Mouse (Mus musculus) spleen, adult 18-20 months (tissue): ENCODE measurements at regions not wholly inside any gene's neighbourhood (a gene's known extent, or its start where the extent isn't known, plus 50 kb on each side); places are given as distances from the start of the nearest gene placed in this dataset.

Experiments used
- DNase-seq, 2 experiments: peaks; one replicate each; pipeline ENCODE4 v3.0.0; 2022; ENCODE audit warnings: mixed read lengths in 2 of 2

- no peak for DNase-seq
These were observed 187.0 kb upstream of the Mgmt start for GRCm38 (mm10) chr7:136707200-136708003.

DNA sequence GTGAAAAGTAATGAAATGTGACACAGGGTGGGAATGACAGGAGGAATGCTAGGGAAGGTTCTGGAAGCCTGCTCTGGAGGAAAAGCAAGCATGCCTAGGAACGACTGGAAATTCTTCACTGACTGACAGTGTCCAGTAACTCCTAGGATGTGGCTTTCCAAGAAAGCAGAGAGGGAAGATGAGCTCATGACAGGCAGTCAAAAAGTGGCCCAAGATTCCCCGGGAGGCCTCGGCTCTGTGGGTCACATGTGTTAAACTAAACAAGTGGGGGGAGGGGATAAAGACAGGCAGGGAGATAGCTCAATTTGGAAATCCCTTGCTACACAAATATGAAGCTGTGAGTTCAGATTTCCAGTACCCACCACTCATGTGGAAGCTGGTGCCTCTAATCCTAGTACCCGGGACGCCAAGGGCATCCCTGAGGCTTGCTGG lies 186.4 kb upstream of the Mgmt start:
- no peak for DNase-seq

DNA sequence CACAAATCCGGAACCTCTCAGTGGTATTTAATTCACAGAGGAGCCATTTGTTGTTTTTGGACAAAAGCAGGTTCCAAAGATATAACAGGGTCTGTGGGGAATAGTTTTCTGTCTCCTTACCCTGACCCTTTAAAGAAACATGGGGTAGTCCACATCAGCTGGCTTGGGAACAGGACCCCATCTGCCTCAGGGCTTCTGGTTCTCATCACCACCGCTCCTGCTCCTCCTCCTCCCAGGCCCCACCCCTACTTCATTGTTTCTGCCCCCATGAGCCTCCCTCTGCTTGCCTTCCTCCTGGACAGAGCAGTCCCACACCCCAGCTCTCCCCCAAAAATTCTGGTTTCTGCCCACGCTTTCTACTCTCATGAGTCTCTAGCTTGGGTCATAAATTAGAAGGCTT lies 183.8 kb upstream of the Mgmt start:
- DNase-seq: no peak

GRCm38 (mm10) chr7:136712962-136713640 lies 181.3 kb upstream of the Mgmt start:
- no peak for DNase-seq

DNA sequence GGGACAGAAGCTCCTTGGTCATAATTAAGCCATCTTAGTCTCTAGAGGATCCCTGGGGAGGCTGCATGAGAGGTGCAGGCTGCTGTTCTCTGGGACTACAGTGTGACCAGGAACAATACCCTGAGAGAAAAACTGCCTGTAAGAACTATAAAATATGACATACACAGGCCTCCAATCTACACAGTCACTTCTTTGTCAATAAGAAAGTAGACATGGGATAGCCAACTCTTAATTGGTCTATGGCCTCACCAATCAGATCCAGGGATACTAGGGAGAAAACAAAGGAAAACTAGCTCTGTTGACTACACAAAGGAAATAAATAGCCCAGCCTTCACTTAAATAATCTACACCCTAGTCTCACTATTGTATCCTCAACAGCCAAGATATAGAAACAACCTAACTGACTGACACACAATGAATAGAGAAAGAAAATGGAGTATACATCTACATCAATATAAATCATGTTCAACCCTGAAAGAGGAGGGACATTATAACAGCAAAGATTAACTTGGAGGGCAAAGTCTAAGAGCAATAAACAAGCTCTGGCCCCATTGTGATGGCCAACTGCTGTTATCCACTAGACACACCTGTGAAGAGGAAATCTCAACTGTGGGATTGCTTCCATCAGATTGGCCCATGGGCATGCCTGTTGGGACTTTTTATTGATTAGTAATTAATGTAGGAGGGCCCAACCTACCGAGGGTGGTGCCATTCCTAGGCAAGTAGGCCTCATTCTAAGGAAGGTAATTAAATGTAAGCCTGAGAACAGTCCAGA lies 166.6 kb upstream of the Mgmt start:
- no peak for DNase-seq

DNA sequence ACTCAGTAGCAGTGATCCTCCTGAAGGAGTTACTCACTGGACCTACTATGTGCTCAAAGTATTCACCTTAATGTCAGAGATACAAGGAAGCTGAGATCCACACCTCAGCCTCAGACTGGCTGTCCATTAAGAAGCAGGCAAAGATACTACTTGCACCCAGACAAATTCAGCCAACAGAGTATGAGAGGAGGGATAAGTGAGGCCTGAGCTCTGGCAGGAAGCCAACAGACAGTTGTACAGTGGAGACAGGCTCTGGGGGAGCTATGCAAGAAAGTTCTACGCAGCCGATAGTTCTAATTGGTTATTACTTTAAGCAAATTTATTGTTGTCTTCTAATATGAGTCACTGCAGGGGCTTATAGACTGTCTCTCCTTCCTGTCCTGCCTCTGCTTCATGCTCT lies 152.2 kb upstream of the Mgmt start:
- no peak for DNase-seq

GRCm38 (mm10) chr7:136745412-136745811 lies 149.0 kb upstream of the Mgmt start:
- no peak for DNase-seq

DNA sequence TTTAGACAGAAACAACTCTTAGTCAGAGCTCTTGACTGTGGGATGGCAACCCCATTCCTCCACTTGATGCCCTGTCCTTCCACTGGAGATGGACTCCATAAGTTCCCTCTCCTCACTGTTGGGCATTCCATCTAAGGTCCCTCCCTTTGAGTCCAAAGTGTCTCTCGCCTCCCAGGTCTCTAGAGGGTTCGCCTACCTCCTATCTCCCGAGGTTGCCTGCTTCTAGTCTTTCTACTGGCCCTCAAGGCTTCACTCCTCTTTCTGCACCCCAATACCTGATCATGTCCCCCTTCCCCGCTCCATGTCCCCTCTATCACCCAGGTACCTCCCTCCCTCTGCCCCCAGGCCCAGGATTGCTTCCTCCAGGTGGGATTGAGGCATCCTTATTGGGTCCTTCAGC lies 142.9 kb upstream of the Mgmt start:
- no peak for DNase-seq

DNA sequence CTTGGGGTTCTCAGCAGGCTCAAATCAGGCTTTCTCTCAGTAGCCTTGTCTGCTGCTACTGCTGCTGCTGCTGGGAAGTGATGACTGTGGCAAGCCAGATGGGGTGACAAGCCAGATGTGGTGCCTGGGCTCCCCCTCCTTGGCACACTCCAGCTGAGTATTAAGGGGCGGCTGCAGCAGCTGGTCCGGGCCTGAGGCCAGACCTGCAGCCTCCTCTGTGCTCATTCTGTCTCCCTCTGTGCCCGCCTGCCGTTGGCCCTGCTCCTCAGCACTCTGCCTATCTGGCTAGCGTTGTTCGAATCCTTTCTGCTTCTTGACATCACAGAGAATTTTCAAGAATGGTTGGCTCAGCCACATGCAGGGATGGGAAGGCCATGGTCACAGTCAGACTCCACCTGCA lies 139.6 kb upstream of the Mgmt start:
- DNase-seq: no peak

DNA sequence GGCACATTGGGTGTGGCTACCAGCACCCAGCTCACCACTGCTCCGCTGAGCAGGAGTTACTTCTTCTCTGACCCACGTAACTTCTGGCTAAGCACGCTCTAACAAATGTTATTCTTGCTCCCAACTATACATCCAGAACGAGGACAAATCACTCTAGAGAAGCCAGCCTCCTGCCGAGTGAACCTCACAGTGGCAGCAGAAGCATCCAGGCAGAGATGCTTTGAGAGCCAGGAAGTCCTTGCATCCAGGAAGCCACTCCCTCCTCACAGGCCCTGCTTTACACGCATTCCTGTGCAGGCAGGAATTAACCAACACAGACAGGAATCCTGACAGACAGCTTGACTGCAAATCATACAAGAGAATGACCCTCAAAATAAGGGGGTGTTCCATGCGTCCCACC lies 129.4 kb upstream of the Mgmt start:
- DNase-seq: no peak

GRCm38 (mm10) chr7:136767231-136767630 lies 127.2 kb upstream of the Mgmt start:
- no peak for DNase-seq

GRCm38 (mm10) chr7:136780708-136781107 lies 113.7 kb upstream of the Mgmt start:
- no peak for DNase-seq

- no peak for DNase-seq
These were observed 103.3 kb upstream of the Mgmt start for GRCm38 (mm10) chr7:136791162-136791561.

- DNase-seq: no peak
These were observed 102.3 kb upstream of the Mgmt start for GRCm38 (mm10) chr7:136792131-136792530.

DNA sequence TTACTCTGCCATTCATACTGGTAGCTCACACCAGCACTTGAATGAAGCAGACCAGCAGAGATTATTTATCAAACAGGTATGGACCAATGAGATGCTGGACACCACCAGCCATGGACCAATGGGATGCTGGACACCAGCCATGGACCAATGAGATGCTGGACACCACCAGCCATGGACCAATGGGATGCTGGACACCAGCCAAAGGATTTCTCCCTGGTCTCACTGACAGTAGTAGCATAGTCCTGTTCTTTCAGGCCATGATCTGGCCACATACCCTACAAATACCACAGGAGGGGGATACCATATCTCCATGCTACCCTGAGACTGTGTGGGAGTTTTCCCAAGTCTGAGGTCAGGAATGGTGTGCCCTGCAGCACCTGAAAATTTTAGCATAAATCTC lies 98.0 kb upstream of the Mgmt start:
- DNase-seq: no peak

DNA sequence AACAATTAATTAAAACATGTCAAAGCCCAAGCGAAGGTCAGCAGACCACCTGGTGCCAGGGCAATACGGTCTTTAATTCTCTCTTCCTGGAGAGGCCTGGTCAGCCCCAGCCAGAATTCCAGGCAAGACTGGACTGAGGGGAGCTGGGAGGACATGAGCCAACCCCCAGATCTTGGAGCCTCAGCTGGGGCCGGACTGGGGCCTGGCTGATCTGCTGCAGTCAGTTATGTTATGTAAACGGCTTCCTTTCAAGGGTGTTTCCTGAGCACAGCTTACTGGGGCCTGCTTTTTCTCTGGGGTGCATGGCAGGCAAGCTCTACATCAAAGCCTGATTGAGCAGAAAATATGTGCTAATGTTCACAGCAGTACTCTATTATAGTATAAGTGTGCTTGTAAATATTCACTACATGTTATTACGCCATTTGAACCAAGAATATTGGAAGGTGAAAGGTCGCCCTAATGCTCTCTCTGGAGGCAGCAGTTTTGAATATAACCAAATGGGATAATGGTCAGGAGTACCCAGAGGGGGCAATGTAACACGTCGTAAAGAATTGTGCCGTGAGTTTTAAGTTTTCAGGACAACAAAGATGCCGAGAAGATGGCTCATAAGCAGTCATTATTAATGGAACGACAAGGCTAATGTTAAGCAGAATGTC lies 96.5 kb upstream of the Mgmt start:
- DNase-seq: no peak

- no peak for DNase-seq
These were observed 95.8 kb upstream of the Mgmt start for GRCm38 (mm10) chr7:136798605-136799004.

DNA sequence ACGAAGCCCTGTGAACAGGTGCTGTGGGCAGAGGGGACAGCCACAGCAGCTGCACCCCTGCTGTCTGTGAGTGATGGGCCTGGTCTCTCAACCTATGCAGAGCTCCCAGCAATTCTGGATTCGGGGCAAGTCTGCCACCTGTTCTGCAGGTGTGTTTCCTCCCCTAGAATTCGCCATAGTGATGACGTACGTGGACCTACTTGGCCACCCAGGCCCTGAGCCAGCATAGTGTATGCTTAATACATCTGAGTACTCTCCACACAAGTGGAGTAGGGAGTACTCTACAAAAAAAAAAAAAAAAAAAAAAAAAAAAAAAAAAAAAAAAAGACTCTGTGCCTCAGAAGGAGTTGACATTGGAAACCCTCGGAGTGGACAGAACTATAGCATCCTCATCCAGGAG lies 87.3 kb upstream of the Mgmt start:
- DNase-seq: no peak

- no peak for DNase-seq
These were observed 86.4 kb upstream of the Mgmt start for GRCm38 (mm10) chr7:136807968-136808367.

DNA sequence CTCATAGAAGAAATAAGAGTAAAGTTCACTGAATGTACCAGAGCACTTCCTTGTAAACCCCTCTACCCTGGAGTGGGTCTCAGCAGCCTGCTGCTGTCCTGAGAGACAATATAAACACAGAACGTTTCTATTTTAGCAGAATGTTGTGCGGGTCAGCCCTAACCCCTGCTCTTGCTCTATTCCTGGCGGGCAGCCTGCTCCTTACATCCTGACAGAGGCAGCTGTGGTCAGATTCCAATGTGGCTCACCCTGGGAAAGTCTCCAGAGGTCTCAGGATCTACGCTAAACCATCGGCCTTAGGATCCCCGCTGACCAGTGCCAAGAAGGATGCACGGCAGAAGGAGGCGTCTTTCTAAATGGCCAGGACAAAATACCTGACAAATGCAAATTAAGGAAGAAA lies 84.8 kb upstream of the Mgmt start:
- DNase-seq: no peak

DNA sequence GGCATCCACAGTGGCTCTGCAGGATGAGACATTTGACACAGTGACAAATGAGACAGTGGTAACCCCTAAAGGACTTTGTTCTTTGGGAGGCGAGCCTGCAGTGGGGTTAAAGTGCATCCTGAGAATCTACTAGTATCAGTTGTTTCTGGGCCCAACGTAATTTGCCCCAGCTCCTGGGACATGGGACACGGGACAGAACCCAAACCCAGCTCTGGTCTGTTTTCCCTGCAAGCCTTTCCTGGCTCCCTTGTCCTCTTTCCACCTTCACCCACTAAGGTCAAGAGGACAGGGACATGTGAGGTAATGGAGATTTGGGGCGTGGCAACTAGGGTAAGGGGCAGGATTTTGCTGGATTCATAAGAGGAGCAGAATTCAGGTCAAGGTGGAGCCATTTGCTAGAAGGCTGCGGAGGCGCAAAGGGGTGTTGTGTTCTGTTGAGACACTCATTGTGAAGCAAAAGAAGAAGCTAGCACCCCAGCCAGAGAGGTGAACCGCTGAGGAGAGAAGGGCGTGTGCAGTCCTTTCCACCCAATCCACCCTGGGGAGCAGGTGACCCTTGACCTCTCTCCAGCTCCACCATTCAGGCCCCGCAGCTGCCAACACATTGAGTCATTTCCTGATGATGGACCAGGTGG lies 80.6 kb upstream of the Mgmt start:
- DNase-seq: no peak

GRCm38 (mm10) chr7:136814751-136815150 lies 79.7 kb upstream of the Mgmt start:
- no peak for DNase-seq

DNA sequence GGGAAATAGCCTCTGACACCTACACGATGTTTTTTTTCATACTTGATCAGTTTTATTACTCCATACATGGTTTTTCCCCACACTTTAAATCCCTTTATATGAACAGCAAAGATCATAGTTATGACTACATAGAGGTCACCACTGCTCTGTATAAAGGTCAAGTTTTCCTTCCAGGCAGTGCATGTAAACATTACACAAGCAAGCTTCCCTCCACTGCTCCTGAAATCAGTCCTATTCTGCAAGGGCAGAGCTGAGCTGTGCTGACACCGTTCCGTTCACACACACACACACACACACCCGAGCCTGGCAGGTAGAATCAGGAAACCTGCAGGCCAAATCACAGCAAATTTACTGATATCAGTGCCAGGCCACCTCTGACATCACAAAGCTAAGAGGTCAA lies 74.1 kb upstream of the Mgmt start:
- DNase-seq: no peak
